Mouse (Mus musculus): Measurements from ENCODE around the gene Pkn2.

DNA sequence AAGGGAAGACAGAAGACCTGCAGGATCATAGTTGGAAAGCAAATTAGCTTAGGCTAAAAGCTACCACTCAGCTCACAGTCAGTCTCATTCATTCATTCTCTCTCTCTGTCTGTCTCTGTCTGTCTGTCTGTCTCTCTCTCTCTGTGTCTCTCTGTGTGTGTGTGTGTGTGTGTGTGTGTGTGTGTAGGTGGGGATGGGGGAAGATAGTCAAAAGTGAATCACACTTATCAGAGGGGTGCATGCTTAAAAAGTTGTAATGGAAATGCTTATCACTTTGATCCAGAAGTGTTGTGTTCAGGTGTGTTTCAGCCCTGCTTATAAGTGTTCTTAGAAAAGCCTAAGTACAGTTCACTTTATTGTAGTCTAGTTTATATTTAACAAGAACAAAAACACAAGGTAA, 2.8 kb upstream of the Pkn2 start:
- no peak for TF ChIP-seq POLR2A (IDR thresholded peaks at IDR 0.05; ENCODE audit: low read depth, low read length)
- TF ChIP-seq CTCF (conservative IDR thresholded peaks at IDR 0.05; ENCODE audit: insufficient read depth, insufficient read length, low read depth, low read length): no peak
